Mouse (Mus musculus) right cerebral cortex, postnatal 4 days (tissue): ENCODE measurements around the gene Ina.
"Not testable (repeated sequence)": the region's sequence is repeated elsewhere in the genome, so short reads cannot be mapped to it uniquely, and the experiment has no call there.

Experiments used
- DNase-seq: peaks from one replicate; pipeline ENCODE4 v3.0.0-alpha.2; 2022

The Ina gene

DNA sequence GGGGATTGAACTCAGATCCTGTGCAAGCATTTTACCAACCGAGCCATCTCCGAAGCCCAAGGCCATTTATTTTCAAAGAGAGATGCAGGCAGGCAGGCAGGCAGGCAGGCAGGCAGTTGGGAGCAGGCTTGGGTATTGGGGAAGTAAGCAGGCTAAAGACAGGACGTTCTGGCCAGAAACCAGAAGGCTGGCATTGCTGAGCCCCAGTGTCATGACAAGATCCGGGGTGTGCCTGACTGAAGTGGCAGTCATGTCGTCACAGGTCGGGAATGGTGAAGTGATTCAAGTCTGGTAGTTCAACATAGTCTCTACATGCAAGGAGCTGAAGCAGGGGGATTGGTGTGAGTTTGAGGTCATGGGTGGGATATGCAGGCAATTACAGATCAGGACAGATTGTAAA is 26.9 kb upstream of the Ina start:
- no peak for DNase-seq

DNA sequence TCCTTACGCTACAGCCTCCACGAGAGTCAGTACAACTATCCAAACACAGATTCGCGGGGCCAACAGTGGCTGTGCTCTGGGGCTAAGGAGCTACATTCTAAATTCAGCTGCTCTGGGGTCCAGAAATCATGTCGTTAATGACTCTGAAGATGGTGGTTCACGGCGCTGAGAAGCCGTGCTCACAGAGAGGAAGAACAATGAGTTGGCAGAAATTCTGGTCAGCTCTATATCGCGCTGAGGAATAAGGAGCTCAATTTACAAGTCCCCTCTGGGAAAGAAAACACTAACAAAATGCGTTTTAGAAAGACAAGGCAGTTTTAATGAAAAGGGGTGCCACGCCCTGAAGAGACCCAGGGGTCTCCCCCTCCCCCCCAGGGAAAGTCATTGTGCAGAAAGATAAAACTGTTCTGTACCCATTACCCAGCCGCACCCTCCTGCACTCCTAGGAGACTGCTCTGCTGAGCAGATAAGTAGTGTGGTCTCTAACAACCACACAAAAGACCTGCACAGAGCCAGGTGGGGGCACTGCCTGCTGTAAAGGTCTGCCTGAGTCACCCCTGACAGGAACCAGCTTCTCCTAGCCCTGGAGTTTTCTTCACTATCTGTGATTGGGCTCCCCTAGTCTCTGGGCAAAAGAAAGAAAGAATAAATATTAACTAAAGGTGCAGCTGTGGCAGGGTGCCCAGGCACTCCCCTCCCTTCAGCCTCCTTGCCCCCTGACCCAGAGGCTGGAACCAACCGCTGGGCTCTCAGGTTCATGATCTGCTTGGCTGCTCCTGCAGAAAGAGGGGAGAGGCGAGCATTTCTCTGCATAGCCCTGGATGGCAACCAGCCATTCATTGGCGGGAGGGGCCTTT is 26.0 kb upstream of the Ina start:
- DNase-seq = no peak

DNA sequence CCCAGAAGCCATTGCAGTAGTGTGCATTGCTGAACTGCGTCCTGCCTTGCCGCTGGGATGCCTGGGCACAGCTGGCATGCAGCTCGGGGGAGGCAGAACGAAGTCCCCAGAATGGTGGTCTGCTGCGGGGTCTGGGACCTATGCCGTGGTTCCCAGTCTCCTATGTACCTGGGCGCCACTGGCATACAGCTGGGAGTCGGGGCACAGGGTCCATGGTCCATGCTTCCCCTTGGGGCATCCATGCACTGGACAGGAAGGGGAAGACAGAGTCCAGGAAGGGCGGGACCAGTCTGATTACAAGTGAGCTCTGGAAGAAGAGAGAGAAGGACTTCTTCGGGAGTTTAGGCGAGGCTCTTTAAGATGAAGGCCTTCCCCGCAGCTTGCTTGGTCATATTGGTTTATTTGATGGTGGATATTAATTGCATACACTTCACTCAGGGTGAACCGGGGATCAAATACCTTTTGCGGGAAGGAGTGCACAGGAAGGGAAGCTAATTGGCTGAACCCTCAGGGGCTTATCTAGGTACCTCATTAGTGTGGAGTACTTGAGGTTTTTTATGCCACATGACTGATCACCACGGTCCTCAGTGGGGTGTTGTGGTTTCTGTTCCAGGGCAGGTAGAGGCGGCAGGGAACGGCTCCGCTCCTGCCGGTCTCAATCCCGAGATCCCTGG is 24.9 kb upstream of the Ina start:
- no peak for DNase-seq

DNA sequence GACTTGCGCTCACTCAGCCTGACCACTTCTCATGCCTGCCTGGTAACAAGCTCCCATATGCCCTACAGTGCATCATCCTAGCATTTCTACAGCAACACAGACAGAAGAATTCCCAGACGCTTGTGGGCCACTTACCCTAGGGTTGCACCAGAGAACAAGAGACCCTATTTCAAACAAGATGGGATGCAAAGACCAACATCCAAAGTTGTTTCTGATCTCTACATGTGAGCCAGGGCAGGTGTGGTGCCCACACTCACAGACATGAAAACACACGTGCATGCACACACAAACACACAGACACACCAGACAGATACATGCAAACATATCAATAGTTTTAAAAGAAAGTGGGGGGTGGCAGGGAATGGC is 24.4 kb upstream of the Ina start:
- DNase-seq = no peak

DNA sequence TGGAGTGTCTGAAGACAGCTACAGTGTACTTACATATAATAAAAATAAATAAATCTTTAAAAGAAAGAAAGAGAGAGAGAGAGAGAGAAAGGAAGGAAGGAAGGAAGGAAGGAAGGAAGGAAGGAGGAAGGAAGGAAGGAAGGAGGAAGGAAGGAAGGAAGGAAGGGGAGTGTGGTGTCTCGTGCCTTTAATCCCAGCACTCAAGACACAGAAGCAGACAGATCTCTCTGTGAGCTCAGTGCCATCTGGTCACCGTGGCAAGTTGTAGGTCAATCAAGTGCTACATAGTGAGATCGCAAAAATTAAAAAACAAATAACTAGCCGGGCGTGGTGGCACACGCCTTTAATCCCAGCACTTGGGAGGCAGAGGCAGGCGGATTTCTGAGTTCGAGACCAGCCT is 23.9 kb upstream of the Ina start:
- not testable (repeated sequence) for DNase-seq

DNA sequence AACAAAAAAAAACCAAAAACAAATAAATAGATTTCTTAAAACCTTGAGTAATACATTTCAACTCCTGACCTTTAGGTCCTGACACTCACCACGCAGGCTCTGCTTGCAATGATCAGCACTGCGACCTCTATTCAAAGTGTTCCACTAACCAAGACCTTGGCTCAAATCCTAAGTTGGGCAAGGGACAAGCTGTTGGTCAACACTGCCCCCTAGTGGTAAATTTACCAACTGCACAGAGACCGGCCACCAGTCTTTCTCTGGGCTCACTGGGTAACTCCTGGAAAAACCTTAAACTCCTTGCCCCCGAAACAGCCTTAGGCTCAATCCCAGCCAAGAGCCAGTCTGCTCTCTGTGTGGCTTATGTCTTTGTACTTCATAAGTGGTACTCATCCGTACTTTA is 23.4 kb upstream of the Ina start:
- DNase-seq = peak; percentile 82

DNA sequence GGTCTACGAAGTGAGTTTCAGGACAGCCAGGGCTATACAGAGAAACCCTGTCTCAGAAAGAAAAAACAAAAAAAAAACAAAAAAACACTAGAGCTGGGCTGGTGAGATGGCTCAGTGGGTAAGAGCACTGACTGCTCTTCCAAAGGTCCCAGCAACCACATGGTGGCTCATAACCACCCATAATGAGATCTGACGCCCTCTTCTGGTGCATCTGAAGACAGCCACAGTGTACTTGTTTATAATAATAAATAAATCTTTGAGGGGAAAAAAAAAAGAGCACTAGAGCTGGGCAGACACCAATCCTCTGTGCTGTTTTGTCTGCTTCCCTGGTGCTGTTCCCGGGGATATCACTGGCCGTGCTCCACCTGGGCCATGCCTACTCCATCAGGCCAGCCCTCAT is 22.2 kb upstream of the Ina start:
- DNase-seq = not testable (repeated sequence)

DNA sequence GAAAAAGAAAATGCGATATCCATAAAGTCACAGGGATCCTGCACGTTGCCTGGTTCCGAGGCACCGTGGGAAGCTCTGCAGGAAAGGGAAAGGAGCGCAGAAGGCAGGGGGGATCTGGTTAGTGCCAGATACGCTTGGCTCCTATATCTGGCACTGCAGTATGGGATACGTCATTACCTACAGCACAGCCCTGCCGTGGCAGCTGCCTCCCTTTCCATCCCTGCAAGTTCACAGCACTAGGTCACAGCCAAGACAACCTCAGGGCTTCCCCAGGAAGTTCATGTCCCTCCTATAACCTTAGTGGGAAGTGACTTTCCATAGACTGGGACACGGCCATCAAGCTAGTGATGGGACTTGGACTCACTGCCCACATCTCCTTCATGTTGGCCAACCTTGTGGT is 18.4 kb upstream of the Ina start:
- DNase-seq = no peak

DNA sequence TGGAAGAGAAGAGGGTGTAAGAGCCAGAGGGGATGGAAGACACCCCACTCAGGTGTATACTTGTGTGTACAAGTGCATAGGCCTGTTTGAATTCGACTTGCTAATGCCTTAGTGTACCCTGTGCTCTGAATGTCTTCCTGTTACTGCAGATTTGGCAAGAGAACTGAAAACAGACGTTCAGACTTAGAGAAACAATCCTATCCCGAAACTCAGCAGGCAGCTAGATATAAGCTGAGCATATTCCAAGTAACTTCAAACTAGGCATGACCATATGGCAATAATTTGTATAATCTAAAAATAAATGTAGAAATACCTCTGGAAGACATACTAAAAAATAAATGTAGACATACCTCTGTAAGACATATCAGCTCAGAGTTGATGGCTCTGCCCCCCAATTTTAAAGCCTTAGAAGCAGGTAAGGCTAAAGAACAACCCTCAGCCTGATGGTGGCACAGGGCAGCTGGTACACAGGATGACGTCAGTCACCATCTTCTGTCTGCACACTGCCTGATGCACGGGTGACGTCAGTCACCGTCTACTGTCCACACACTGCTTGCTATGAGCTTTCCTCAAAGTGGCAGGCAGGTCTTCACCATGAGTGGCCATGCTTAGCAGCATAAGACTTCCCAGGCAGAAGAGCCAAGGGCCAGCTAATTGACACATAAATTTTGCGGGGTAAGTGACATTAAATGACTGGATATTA is 16.2 kb upstream of the Ina start:
- no peak for DNase-seq

DNA sequence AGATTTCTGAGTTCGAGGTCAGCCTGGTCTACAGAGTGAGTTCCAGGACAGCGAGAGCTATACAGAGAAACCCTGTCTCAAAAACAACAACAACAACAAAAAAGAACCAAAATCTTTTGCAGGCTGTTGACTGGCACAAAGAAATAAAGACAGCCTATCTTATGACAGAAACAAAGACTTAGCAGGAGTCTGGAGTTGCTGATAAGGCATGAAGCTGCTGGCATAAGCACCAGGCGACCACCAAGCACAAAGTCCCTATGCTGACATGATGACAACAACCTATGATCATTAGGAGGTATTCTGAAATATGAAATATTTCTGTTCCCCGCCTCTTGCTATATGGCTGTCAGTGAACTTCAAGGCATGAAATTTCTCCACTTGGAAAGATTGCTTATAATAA is 15.5 kb upstream of the Ina start:
- no peak for DNase-seq

DNA sequence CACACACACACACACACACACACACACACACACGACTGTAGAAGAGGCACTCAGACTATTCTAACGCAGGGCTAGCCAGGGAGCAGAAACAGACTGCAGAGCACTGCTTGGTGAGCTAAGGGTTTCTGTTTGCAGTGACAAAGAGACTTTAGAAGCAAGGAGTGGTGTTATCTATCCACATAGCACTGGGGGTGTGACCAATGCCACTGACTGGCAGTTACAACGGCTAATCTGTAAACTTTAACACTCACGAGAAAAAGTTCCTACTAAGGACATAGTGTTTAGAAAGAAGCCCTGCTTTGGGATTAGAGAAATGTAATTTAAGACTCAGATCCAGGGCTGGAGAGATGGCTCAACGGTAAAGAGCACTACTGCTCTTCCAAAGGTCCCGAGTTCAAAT is 14.7 kb upstream of the Ina start:
- DNase-seq = no peak

DNA sequence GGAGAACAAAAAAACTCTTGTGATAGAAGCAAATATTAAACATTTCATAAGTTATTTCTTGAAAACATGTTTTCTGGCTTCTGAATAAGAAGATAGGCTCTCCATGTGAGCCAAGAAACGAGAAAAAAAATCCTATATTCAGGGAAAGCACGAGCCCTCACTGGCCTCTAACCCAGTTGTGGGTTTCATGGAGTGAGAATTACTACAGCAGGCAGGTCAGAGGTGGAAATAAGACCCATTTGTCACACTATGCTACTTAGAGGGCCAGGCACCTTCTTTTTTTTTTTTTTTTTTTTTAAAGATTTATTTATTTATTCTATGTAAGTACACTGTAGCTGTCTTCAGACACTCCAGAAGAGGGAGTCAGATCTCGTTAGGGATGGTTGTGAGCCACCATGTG is 14.1 kb upstream of the Ina start:
- not testable (repeated sequence) for DNase-seq

DNA sequence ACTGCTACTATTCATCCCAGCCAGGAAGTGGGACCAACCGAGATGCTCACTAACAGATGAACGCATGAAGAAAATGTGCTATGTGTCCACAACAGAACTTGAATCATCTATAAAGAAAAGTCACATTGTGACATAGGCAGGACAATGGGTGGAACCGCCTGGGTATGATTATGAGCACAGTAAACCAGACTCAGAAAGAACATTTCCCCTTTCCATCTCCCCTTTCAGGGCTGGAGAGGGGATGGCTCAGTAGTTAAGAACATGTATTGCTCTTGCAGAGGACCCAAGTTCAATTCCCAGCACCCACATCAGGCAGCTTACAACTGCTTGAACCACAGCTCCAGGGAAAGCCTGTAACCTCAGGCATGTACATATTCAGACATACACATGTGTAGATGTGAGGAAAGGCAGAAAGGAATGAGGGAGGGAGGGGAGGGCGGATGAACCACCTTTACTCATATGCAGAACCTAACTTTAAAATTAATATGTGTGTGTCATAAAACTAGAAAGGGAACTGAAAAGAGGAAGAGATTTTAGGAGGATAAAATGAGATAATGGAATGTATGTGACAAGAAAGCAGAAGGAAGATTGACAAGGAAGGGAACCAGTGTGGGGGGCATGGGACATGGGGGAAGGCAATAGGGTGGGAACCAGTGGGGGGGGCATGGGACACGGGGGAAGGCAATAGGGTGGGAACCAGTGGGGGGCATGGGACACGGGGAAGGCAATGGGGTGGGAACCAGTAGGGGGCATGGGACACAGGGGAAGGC is 10.6 kb upstream of the Ina start:
- no peak for DNase-seq

DNA sequence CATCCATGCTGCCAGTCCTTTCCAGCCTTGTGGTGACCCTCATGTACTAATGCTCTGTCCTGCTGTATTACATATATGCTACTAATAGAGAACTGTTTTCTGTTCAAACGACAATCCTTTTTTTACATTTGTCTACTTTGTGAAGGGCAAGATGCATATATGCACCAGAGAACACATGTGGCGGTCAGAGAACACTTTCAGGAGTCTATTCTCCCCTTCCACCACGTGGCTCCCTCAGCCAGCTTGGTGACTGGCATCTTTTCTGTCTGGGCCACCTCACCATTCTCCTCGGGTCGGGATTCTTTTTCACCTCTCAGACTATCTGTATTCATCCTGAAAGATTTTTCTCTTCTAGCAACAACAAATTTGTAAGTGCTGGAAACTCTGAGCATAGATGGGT is 8.6 kb upstream of the Ina start:
- no peak for DNase-seq

DNA sequence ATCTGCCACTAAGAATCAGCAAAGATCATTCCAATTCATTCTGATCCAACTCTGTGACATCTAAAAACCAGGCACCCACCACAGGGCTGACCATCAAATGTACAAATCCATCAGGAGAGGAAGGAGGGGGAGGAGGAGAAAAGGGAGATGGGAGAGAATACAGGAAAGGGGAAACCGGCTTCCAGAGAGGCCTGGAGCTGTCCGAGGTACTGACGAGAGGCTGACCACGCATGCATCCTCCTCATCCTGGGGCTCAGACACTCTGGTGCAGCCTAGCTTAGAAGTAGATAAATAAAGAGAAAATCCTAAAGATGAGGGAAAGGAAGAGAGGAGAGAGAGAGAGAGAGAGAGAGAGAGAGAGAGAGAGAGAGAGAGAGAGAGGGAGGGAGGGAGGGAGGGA is 8.2 kb upstream of the Ina start:
- peak; percentile 48 for DNase-seq

DNA sequence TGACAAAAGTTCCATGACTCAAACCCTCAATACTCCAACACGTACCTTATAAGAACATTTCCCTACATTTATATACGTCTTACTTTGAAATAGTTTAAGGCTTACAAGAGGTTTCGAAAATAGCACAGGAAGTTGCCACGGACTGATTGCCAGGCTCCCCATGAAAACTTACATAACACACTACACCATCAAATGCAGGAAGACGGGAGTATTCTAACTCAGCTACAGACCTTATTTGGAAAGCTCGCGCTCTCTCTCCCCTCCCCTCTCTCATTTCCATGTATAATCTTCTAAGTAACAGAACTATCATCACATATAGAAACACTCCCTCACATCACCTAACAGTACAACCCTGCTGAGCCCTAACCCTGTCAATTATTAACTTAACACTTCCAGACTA is 5.1 kb upstream of the Ina start:
- DNase-seq = no peak

DNA sequence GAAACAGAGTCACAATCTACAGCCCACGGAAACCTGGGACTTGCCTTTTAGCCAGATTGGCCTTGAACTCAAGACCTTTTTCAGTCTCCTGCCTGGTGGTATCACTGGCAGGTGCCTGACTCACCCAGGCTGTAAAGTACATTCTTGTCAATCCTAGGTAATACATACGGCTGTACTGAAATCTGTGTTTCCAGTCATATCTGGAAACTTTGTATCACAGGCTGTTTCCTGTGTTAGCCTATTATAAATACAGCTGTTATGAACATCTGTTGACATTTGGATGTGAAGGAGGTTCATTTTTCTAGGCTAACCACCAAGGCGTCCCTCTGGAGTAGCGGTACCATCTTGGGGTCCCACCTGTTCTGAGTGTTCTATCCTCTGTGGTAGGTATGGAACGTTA is 4.6 kb upstream of the Ina start:
- DNase-seq = no peak

DNA sequence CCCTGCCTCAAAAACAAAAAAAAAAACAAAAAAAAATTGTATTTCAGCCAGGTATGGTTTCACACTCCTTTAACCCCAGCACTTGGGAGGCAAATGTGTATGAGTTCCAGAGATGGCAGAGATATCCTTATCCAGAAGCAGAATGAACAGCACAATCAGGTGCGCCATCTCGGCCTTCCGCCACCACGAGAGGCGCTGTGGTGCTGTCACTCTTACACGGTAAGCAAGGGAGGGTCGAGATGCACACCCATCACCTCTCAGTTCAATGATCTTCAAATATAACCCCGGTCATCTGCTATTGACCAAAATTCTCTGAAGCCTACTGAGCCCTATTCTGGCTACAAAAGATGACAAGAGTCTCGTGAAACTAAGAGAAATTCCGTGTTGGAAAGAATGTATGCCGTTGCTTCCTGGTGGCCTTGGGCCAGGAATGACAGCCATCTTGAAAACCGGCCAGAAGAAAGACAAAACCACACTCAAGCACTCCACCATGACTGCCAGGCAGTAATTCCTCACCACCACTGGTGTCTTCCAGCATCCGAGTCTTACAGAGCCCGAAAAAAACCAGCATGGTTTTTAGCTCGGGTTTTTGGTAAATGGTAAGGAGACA is 1.9 kb upstream of the Ina start:
- DNase-seq = no peak

DNA sequence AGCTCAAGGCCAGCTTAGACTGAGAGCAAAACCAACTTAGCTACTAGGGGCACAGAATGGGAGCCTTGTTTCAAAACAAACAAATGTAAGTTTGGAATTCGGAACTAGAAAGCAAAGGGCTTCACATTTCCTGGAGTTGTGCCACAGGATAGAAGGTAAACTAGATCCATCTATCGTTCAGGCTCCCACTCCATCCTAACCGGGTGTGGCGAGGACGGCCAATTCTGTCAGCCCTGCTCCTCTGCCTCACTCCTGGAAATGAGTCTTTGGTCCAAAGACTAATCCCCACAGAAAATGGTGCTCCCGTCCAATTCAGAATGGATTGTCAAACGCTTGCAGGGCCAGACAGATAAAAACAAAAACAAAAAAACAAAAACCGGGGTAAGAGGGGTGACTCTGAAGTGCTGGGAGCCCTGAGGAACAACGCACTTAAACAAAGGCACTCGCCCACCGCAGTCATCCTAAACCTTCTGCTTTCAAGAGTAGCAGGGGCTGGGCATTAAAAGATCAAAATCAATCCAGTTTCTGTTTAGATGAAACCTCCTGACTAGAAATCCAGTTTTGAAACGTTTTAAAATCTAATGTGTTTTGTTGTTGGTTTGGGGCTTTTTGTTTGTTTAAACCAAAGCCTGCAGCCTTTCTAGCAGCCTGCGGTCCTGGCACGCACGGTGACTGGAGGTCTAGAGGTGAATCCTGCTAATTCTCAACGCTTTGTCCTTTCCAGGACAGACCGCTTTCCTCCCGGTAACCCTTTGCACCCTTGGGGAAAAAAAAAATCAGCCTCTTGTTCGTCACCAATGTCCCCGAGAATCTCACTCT is 949 bp upstream of the Ina start:
- no peak for DNase-seq

DNA sequence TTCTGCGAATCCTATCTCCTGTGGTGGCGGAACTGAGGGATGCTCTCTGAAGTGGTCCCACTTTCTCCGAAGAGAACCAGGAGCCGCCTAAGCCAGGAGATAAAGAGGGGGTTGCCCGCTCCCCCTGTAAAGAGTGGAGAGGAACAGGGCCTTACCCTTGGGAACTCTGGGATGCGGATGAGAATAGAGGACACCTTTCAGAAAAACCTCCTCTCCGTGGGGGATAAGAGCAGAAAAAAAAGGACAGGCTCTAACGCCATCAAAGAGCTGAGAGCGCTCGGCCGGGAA is 395 bp upstream of the Ina start:
- no peak for DNase-seq

DNA sequence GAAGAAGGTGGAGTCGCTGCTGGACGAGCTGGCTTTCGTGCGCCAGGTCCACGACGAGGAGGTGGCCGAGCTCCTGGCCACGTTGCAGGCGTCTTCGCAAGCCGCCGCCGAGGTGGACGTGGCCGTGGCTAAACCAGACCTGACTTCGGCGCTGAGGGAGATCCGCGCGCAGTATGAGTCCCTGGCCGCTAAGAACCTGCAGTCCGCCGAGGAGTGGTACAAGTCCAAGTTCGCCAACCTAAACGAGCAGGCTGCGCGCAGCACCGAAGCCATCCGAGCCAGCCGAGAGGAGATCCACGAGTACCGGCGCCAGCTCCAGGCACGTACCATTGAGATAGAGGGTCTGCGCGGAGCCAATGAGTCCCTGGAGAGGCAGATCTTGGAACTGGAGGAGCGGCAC is 898 bp downstream of the Ina start:
- DNase-seq = peak; percentile 46

DNA sequence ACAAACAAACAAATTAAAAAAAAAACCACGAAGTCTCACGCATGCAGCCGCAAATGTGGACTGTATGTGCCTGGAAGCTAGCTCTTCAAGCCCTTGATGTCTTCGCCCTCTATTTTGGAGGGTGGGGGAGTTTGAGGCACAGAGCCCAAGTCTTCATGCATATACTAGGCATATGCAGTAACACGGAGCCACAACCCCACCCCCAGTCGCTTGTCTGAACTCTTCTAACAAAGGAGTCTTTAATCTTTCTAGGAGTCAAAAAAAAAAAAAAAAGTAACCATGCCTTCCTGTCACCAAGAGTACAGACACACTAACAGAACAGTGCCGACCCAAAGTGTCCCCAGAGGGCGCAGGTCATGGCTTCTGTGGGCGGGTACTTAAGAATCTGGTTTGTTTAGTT is 1.5 kb downstream of the Ina start:
- peak; percentile 25 for DNase-seq
